Mouse (Mus musculus): ENCODE measurements around the gene Atoh8.
A peak's percentile ranks its signal among the peaks of the same experiment; 100 is the strongest.

DNA sequence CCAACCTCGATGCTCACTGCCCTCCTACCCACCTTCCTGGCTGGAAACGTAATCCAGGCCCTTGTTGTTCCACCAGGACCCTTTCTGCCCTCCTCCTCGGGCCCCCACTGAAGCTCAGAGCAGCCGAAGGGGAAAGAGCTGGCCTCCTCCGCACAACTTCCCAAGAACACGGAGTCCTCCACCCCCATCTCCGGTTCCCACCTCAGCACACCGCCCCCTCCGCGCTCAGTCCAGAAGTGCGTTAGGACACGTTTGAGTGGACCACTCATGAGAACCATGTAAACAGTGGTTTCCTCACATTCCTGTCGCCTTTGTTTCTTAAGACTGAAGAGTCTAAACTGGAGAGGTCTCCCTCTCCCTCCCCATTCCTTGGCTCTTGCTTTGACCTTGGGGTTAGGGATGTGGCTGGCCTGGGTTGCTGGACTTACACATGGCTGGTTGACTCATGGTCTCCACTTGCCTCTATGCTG is 41.6 kb upstream of the Atoh8 start:
- TF ChIP-seq CTCF (IDR thresholded peaks at IDR 0.05) (peak; percentile 55), EP300 (IDR thresholded peaks at IDR 0.05) (peak; percentile 100)

All from lung, postnatal 0 days (tissue).